Mouse (Mus musculus) embryonic facial prominence, embryonic 13.5 days (tissue): ENCODE results near the gene Sfxn1. TPM values are rescaled to one million over a fixed set of nuclear protein-coding genes. Genes with fewer than 3 reads are reported as not detected.

Source experiments
- ATAC-seq: fragments of 200-750 bp; cut with Nextera tagmentation; 2 replicates; pipeline ENCODE4 v1.8.0; 2017; ENCODE audit warnings: low read depth; ENCODE audit not compliant: insufficient number of reproducible peaks, insufficient read depth, low FRiP score, low TSS enrichment
- H3K27ac ChIP-seq: fragments of 300-500 bp; sonication (generic); 2 replicates; pipeline ENCODE4 v1.5.1; 2015; ENCODE audit warnings: moderate library complexity, mild to moderate bottlenecking, inconsistent platforms
- H3K27me3 ChIP-seq: fragments of 300-500 bp; sonication (generic); 2 replicates; pipeline ENCODE4 v1.6.1; 2015; ENCODE audit warnings: mild to moderate bottlenecking, inconsistent platforms
- H3K36me3 ChIP-seq: fragments of 300-500 bp; sonication (generic); 2 replicates; pipeline ENCODE4 v1.6.1; 2015; ENCODE audit warnings: mild to moderate bottlenecking, inconsistent platforms
- H3K4me1 ChIP-seq: fragments of 300-500 bp; sonication (generic); 2 replicates; pipeline ENCODE4 v1.6.1; 2015; ENCODE audit warnings: inconsistent platforms
- H3K4me2 ChIP-seq: fragments of 300-500 bp; sonication (generic); 2 replicates; pipeline ENCODE4 v1.6.1; 2015; ENCODE audit warnings: moderate library complexity, mild to moderate bottlenecking, inconsistent platforms
- H3K4me3 ChIP-seq: fragments of 300-500 bp; sonication (generic); 2 replicates; pipeline ENCODE4 v1.5.1; 2015; ENCODE audit warnings: mild to moderate bottlenecking, inconsistent platforms
- H3K9ac ChIP-seq: fragments of 300-500 bp; sonication (generic); 2 replicates; pipeline ENCODE4 v1.6.1; 2015; ENCODE audit warnings: mild to moderate bottlenecking, inconsistent platforms
- H3K9me3 ChIP-seq: fragments of 300-500 bp; sonication (generic); 2 replicates; pipeline ENCODE4 v1.6.1; 2016; ENCODE audit warnings: inconsistent platforms
- WGBS: fragments of 180-500 bp; shearing (Covaris S2); methylation state at CpG from one replicate; pipeline ENCODE4 v1.1.7; 2015; ENCODE audit warnings: mixed read lengths; 5-methylcytosine and 5-hydroxymethylcytosine counted together
- polyA plus RNA-seq: library from polyadenylated mRNA; unstranded; fragments of >200 nt; fragmentation: Nextera tagmentation; extraction: Ambion mirVana; gene quantifications from 2 replicates; pipeline ENCODE4 v1.2.1, GENCODE M21; 2015

The Sfxn1 gene
- polyA plus RNA-seq, 1 experiment from 2014 or later, result 61.6 TPM

GRCm38 (mm10) chr13:54079782-54080759, 8.4 kb downstream of the Sfxn1 start:
- no peak overlapping the region for H3K9ac ChIP-seq
- WGBS, result 70% methylated on average over 12 of the region's 12 CpGs
- H3K36me3 ChIP-seq, result no peaks in the 10 kb centered on the region
- no peak overlapping the region for H3K4me3 ChIP-seq
- H3K4me2 ChIP-seq, result no peak overlapping the region
- no peak overlapping the region for H3K27ac ChIP-seq
- no peaks in the 10 kb centered on the region for H3K9me3 ChIP-seq
- H3K4me1 ChIP-seq, result peaks cover 19% of the 10 kb centered on the region
- H3K27me3 ChIP-seq, result no peaks in the 10 kb centered on the region
- ATAC-seq, result no peak

GRCm38 (mm10) chr13:54080785-54081184, 9.1 kb downstream of the Sfxn1 start:
- H3K9me3 ChIP-seq, result no peaks in the 10 kb centered on the region
- no peak for ATAC-seq
- H3K9ac ChIP-seq, result no peak overlapping the region
- H3K4me3 ChIP-seq, result no peak overlapping the region
- H3K27ac ChIP-seq, result no peak overlapping the region
- peaks cover 6% of the 10 kb centered on the region for H3K36me3 ChIP-seq
- no peaks in the 10 kb centered on the region for H3K27me3 ChIP-seq
- no peak overlapping the region for H3K4me2 ChIP-seq
- peaks cover 19% of the 10 kb centered on the region for H3K4me1 ChIP-seq
- 91% methylated on average over 1 of the region's 1 CpGs for WGBS

GRCm38 (mm10) chr13:54082946-54083345, 11.3 kb downstream of the Sfxn1 start:
- Histone ChIP-seq H3K4me2 (no peak overlapping the region), H3K36me3 (peaks cover 26% of the 10 kb centered on the region), H3K9ac (no peak overlapping the region), H3K27me3 (no peaks in the 10 kb centered on the region), H3K27ac (no peak overlapping the region), H3K4me3 (no peak overlapping the region), H3K4me1 (peaks cover 19% of the 10 kb centered on the region), H3K9me3 (no peaks in the 10 kb centered on the region)
- WGBS, result 77% methylated on average over 5 of the region's 5 CpGs
- no peak for ATAC-seq

- no peak overlapping the region for H3K27ac ChIP-seq
- H3K9me3 ChIP-seq, result no peaks in the 10 kb centered on the region
- no peak overlapping the region for H3K9ac ChIP-seq
- peaks cover 38% of the 10 kb centered on the region for H3K36me3 ChIP-seq
- 49% methylated on average over 4 of the region's 4 CpGs for WGBS
- no peaks in the 10 kb centered on the region for H3K27me3 ChIP-seq
- no peak overlapping the region for H3K4me3 ChIP-seq
- peaks cover 11% of the 10 kb centered on the region for H3K4me1 ChIP-seq
- ATAC-seq, result no peak
- no peak overlapping the region for H3K4me2 ChIP-seq
Measured at GRCm38 (mm10) chr13:54084178-54084577, 12.5 kb downstream of the Sfxn1 start.

GRCm38 (mm10) chr13:54084826-54085225, 13.2 kb downstream of the Sfxn1 start:
- Histone ChIP-seq H3K4me2 (no peak overlapping the region), H3K9ac (no peak overlapping the region), H3K9me3 (no peaks in the 10 kb centered on the region), H3K4me3 (no peak overlapping the region), H3K27me3 (no peaks in the 10 kb centered on the region), H3K36me3 (peaks cover 45% of the 10 kb centered on the region), H3K4me1 (peaks cover 8% of the 10 kb centered on the region), H3K27ac (no peak overlapping the region)
- 72% methylated on average over 5 of the region's 5 CpGs for WGBS
- ATAC-seq, result no peak

- 89% methylated on average over 18 of the region's 18 CpGs for WGBS
Measured at GRCm38 (mm10) chr13:54085266-54085665, 13.6 kb downstream of the Sfxn1 start.

GRCm38 (mm10) chr13:54091719-54092118, 20.1 kb downstream of the Sfxn1 start:
- Histone ChIP-seq H3K9me3 (no peaks in the 10 kb centered on the region), H3K27me3 (no peaks in the 10 kb centered on the region), H3K36me3 (peaks cover 80% of the 10 kb centered on the region), H3K9ac (no peak overlapping the region), H3K4me1 (no peaks in the 10 kb centered on the region), H3K4me3 (no peak overlapping the region), H3K4me2 (no peak overlapping the region), H3K27ac (no peak overlapping the region)
- WGBS, result 88% methylated on average over 6 of the region's 6 CpGs
- ATAC-seq, result no peak

More at GRCm38 (mm10) chr13:54085266-54085665, 13.6 kb downstream of the Sfxn1 start:
- Histone ChIP-seq H3K27ac (no peak overlapping the region), H3K27me3 (no peaks in the 10 kb centered on the region), H3K4me1 (peaks cover 4% of the 10 kb centered on the region), H3K9me3 (no peaks in the 10 kb centered on the region), H3K4me3 (no peak overlapping the region), H3K36me3 (peaks cover 47% of the 10 kb centered on the region), H3K9ac (no peak overlapping the region), H3K4me2 (no peak overlapping the region)
- ATAC-seq, result no peak

GRCm38 (mm10) chr13:54094349-54094748, 22.7 kb downstream of the Sfxn1 start:
- H3K9ac ChIP-seq, result no peak overlapping the region
- no peak overlapping the region for H3K4me2 ChIP-seq
- no peak overlapping the region for H3K27ac ChIP-seq
- peaks cover 74% of the 10 kb centered on the region for H3K36me3 ChIP-seq
- H3K4me3 ChIP-seq, result no peak overlapping the region
- H3K4me1 ChIP-seq, result no peaks in the 10 kb centered on the region
- no peak for ATAC-seq
- 94% methylated on average over 4 of the region's 4 CpGs for WGBS
- no peaks in the 10 kb centered on the region for H3K27me3 ChIP-seq
- no peaks in the 10 kb centered on the region for H3K9me3 ChIP-seq

- ATAC-seq, result no peak
- H3K27ac ChIP-seq, result no peak overlapping the region
- H3K27me3 ChIP-seq, result no peaks in the 10 kb centered on the region
- WGBS, result 74% methylated on average over 6 of the region's 6 CpGs
- no peak overlapping the region for H3K4me2 ChIP-seq
- no peak overlapping the region for H3K9ac ChIP-seq
- H3K9me3 ChIP-seq, result no peaks in the 10 kb centered on the region
- no peaks in the 10 kb centered on the region for H3K4me1 ChIP-seq
- H3K36me3 ChIP-seq, result peaks cover 68% of the 10 kb centered on the region
- H3K4me3 ChIP-seq, result no peak overlapping the region
Measured at GRCm38 (mm10) chr13:54094963-54095362, 23.3 kb downstream of the Sfxn1 start.

- H3K4me3 ChIP-seq, result no peak overlapping the region
- WGBS, result 84% methylated on average over 8 of the region's 8 CpGs
- no peaks in the 10 kb centered on the region for H3K4me1 ChIP-seq
- H3K9me3 ChIP-seq, result no peaks in the 10 kb centered on the region
- ATAC-seq, result no peak
- peaks cover 65% of the 10 kb centered on the region for H3K36me3 ChIP-seq
- no peak overlapping the region for H3K27ac ChIP-seq
- no peak overlapping the region for H3K4me2 ChIP-seq
- H3K27me3 ChIP-seq, result no peaks in the 10 kb centered on the region
- H3K9ac ChIP-seq, result no peak overlapping the region
Measured at GRCm38 (mm10) chr13:54095721-54096120, 24.1 kb downstream of the Sfxn1 start.

- no peaks in the 10 kb centered on the region for H3K9me3 ChIP-seq
- H3K36me3 ChIP-seq, result peaks cover 56% of the 10 kb centered on the region
- H3K4me3 ChIP-seq, result no peak overlapping the region
- no peaks in the 10 kb centered on the region for H3K27me3 ChIP-seq
- no peak overlapping the region for H3K4me2 ChIP-seq
- no peak for ATAC-seq
- no peaks in the 10 kb centered on the region for H3K4me1 ChIP-seq
- H3K9ac ChIP-seq, result no peak overlapping the region
- H3K27ac ChIP-seq, result no peak overlapping the region
- 77% methylated on average over 4 of the region's 4 CpGs for WGBS
Measured at GRCm38 (mm10) chr13:54097227-54097626, 25.6 kb downstream of the Sfxn1 start.

- H3K36me3 ChIP-seq, result peaks cover 50% of the 10 kb centered on the region
- no peaks in the 10 kb centered on the region for H3K9me3 ChIP-seq
- H3K27ac ChIP-seq, result no peak overlapping the region
- H3K4me3 ChIP-seq, result no peak overlapping the region
- WGBS, result 86% methylated on average over 6 of the region's 6 CpGs
- no peaks in the 10 kb centered on the region for H3K27me3 ChIP-seq
- H3K9ac ChIP-seq, result no peak overlapping the region
- no peak for ATAC-seq
- H3K4me2 ChIP-seq, result no peak overlapping the region
- H3K4me1 ChIP-seq, result no peaks in the 10 kb centered on the region
Measured at GRCm38 (mm10) chr13:54097797-54098196, 26.1 kb downstream of the Sfxn1 start.
